Mouse (Mus musculus): ENCODE measurements around the gene Dync1i2.

Dync1i2 gene

GRCm38 (mm10) chr2:71268691-71269090 lies 57.2 kb downstream of the Dync1i2 start:
- no peak for DNase-seq (ENCODE audit: extremely low read depth, insufficient read length, low spot score)

GRCm38 (mm10) chr2:71269332-71269731 lies 57.8 kb downstream of the Dync1i2 start:
- no peak for DNase-seq (ENCODE audit: extremely low read depth, insufficient read length, low spot score)

GRCm38 (mm10) chr2:71270085-71270484 lies 58.6 kb downstream of the Dync1i2 start:
- DNase-seq (ENCODE audit: extremely low read depth, insufficient read length, low spot score): no peak

- no peak for DNase-seq (ENCODE audit: extremely low read depth, insufficient read length, low spot score)
Observed at GRCm38 (mm10) chr2:71273955-71274679, 62.6 kb downstream of the Dync1i2 start.

- DNase-seq (ENCODE audit: extremely low read depth, insufficient read length, low spot score): no peak
Observed at GRCm38 (mm10) chr2:71275734-71276133, 64.2 kb downstream of the Dync1i2 start.

- no peak for DNase-seq (ENCODE audit: extremely low read depth, insufficient read length, low spot score)
Observed at GRCm38 (mm10) chr2:71278791-71279775, 67.6 kb downstream of the Dync1i2 start.

- no peak for DNase-seq (ENCODE audit: extremely low read depth, insufficient read length, low spot score)
Observed at GRCm38 (mm10) chr2:71281981-71282380, 70.5 kb downstream of the Dync1i2 start.

GRCm38 (mm10) chr2:71290107-71290775 lies 78.7 kb downstream of the Dync1i2 start:
- no peak for DNase-seq (ENCODE audit: extremely low read depth, insufficient read length, low spot score)

GRCm38 (mm10) chr2:71291566-71291965 lies 80.1 kb downstream of the Dync1i2 start:
- no peak for DNase-seq (ENCODE audit: extremely low read depth, insufficient read length, low spot score)

- no peak for DNase-seq (ENCODE audit: extremely low read depth, insufficient read length, low spot score)
Observed at GRCm38 (mm10) chr2:71293983-71294382, 82.5 kb downstream of the Dync1i2 start.

GRCm38 (mm10) chr2:71294489-71294888 lies 83.0 kb downstream of the Dync1i2 start:
- DNase-seq (ENCODE audit: extremely low read depth, insufficient read length, low spot score): no peak

GRCm38 (mm10) chr2:71295844-71296243 lies 84.3 kb downstream of the Dync1i2 start:
- no peak for DNase-seq (ENCODE audit: extremely low read depth, insufficient read length, low spot score)

- DNase-seq (ENCODE audit: extremely low read depth, insufficient read length, low spot score): no peak
Observed at GRCm38 (mm10) chr2:71297501-71297900, 86.0 kb downstream of the Dync1i2 start.

GRCm38 (mm10) chr2:71298729-71299128 lies 87.2 kb downstream of the Dync1i2 start:
- DNase-seq (ENCODE audit: extremely low read depth, insufficient read length, low spot score): no peak

- no peak for DNase-seq (ENCODE audit: extremely low read depth, insufficient read length, low spot score)
Observed at GRCm38 (mm10) chr2:71302156-71302663, 90.7 kb downstream of the Dync1i2 start.

- no peak for DNase-seq (ENCODE audit: extremely low read depth, insufficient read length, low spot score)
Observed at GRCm38 (mm10) chr2:71303221-71303620, 91.7 kb downstream of the Dync1i2 start.

- DNase-seq (ENCODE audit: extremely low read depth, insufficient read length, low spot score): no peak
Observed at GRCm38 (mm10) chr2:71304821-71305220, 93.3 kb downstream of the Dync1i2 start.

- DNase-seq (ENCODE audit: extremely low read depth, insufficient read length, low spot score): no peak
Observed at GRCm38 (mm10) chr2:71306357-71306756, 94.9 kb downstream of the Dync1i2 start.

GRCm38 (mm10) chr2:71309726-71310125 lies 98.2 kb downstream of the Dync1i2 start:
- DNase-seq (ENCODE audit: extremely low read depth, insufficient read length, low spot score): no peak

GRCm38 (mm10) chr2:71312067-71312466 lies 100.6 kb downstream of the Dync1i2 start:
- no peak for DNase-seq (ENCODE audit: extremely low read depth, insufficient read length, low spot score)

All from 3134 (cell line).